Mouse (Mus musculus) lung, postnatal 0 days (tissue): Measurements from ENCODE around the gene C2cd4a.

Source experiments
- CTCF ChIP-seq: IDR thresholded peaks from 2 replicates; pipeline ENCODE4 v1.5.1; 2016; ENCODE audit warnings: antibody characterized with exemption, mild to moderate bottlenecking
- EP300 ChIP-seq: IDR thresholded peaks from 2 replicates; pipeline ENCODE4 v1.6.1; 2016; ENCODE audit warnings: antibody characterized with exemption, mild to moderate bottlenecking, control low read depth

DNA sequence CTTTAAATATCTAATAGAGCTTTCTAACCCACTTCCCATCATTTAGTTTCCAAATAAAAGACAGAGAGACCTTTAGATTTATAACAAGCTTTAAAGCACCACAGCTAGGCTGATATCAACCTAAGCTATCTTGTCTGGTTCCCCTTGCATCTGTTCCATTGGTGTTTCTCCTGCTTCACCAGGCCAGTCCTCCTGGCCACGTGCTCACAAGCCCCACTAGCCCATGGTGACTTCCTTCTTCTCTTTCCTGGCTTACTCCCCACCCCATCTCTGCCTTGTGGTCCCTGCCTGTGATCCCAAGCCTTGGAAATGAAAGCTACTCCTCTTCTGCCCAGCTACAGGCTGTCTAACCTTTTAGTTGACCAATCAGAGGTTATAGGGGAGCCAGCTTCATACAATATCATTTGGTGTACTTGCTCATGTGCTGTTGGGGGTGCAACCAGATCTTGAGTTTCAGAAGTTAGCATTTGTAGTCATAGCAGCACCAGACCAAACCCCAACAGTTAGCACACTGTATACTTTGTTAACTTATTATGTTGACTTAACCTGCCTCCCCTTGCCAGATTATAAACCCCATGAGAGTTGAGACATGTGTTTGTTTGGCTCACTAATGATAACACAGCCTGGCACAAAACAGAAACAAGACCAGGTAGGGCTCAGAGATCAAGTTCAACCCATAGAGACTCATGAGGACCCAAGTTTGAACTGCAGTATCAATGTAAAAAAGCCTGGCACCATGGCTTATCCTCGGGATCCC is 15.8 kb downstream of the C2cd4a start:
- no peak for TF ChIP-seq CTCF
- no peak for TF ChIP-seq EP300
